Mouse (Mus musculus) myocyte (in vitro differentiated cells): Measurements from ENCODE around the gene Tbx19.

ENCODE experiments used
- CEBPB ChIP-seq: IDR thresholded peaks from 2 replicates; pipeline ENCODE4 v1.6.1; 2011; ENCODE audit warnings: mild to moderate bottlenecking, moderate library complexity; ENCODE audit not compliant: poor library complexity, insufficient read depth, severe bottlenecking
- E2F4 ChIP-seq: IDR thresholded peaks from one replicate; pipeline ENCODE4 v1.6.1; 2011; ENCODE audit warnings: mild to moderate bottlenecking, control low read depth, moderate library complexity; ENCODE audit not compliant: insufficient read depth
- MAX ChIP-seq: IDR thresholded peaks from one replicate; pipeline ENCODE4 v1.6.1; 2011; ENCODE audit warnings: low read depth, mild to moderate bottlenecking, control low read depth
- MYOG ChIP-seq, 3 experiments: IDR thresholded peaks; one replicate each; pipeline ENCODE4 v1.6.1; 2011; ENCODE audit warnings: control low read depth in 2 of 3, low read depth in 2 of 3, mild to moderate bottlenecking in 2 of 3; ENCODE audit not compliant: insufficient read length in 2 of 3, control insufficient read depth in 1 of 3, insufficient read depth in 1 of 3
- POLR2A ChIP-seq: IDR thresholded peaks from one replicate; pipeline ENCODE4 v1.6.1; 2011; ENCODE audit warnings: low read depth, mild to moderate bottlenecking, control low read depth, moderate library complexity; ENCODE audit not compliant: insufficient read length

- TF ChIP-seq E2F4 = no peak
- TF ChIP-seq MYOG (IDR thresholded peaks at IDR 0.05; ENCODE audit: control insufficient read depth in 1 of 3, insufficient read depth in 1 of 3, insufficient read length in 2 of 3, low read depth in 2 of 3) = no peak
- no peak for TF ChIP-seq MAX
- no peak for TF ChIP-seq CEBPB
- no peak for TF ChIP-seq POLR2A
Observed at GRCm38 (mm10) chr1:165140227-165140626, 20.3 kb downstream of the Tbx19 start.
